Comparison of ENCODE assay signal across 36 mouse cellular contexts in genomic region chr16:77569457-77569856, GRCm38 (mm10). TPM values are rescaled to one million over a fixed set of nuclear protein-coding genes. Genes with fewer than 3 reads are reported as not detected.
A peak's percentile ranks its signal among the peaks of the same experiment; 100 is the strongest.
DNase-seq lines count a peak whose midpoint lies in the region; ATAC-seq and TF ChIP-seq lines count a peak whose summit lies in the region.
"Had no signal": no experiment of that assay in that cellular context is flagged by ENCODE, and none has a peak within 500 bp of the region (broad histone marks: within the 10 kb centered on the region; RNA-seq: fewer than 3 reads in every experiment).

No protein-coding gene starts in this region.

- TF ChIP-seq POLR2A in liver, adult 2 months (IDR thresholded peaks at IDR 0.05; ENCODE audit: extremely low read depth, insufficient read depth, low read length) = no peak

- 0 out of 2 replicates have a peak, but pooled peaks have one; percentile 13 for ATAC-seq in neural tube, embryonic 14.5 days (ENCODE audit: low read depth)
- no peak for ATAC-seq in intestine, embryonic 15.5 days
- ATAC-seq: forebrain, embryonic 14.5 days had no signal

- TF ChIP-seq CTCF in gastrocnemius, adult 2 months (IDR thresholded peaks at IDR 0.05) = no peak
- TF ChIP-seq CTCF in liver, adult 2 months (IDR thresholded peaks at IDR 0.05; ENCODE audit: low read depth, low read length) = no peak

- H3K4me1 ChIP-seq in liver, adult 2 months (ENCODE audit: control insufficient read depth, insufficient read depth, low read length) = no peaks in the 10 kb centered on the region
- peaks cover 6% of the 10 kb centered on the region; the same call in 1 of the 2 replicates for H3K4me1 ChIP-seq in neural tube, embryonic 14.5 days (ENCODE audit: control insufficient read depth, insufficient read depth, low read length)
- no peaks in the 10 kb centered on the region for H3K4me1 ChIP-seq in intestine, embryonic 15.5 days (replicated peaks)
- H3K4me1 ChIP-seq: liver, embryonic 15.5 days; midbrain, embryonic 10.5 days; stomach, embryonic 15.5 days had no signal

- H3K4me2 ChIP-seq in neural tube, embryonic 14.5 days (ENCODE audit: low read depth, low read length) = no peak overlapping the region
- no peak overlapping the region for H3K4me2 ChIP-seq in intestine, embryonic 15.5 days (replicated peaks)
- H3K4me2 ChIP-seq: heart, embryonic 13.5 days; liver, embryonic 15.5 days; stomach, embryonic 15.5 days had no signal

- no peaks in the 10 kb centered on the region for H3K9me3 ChIP-seq in neural tube, embryonic 14.5 days (ENCODE audit: control insufficient read depth, low read length)
- no peaks in the 10 kb centered on the region for H3K9me3 ChIP-seq in intestine, embryonic 15.5 days
- H3K9me3 ChIP-seq: heart, embryonic 13.5 days; liver, embryonic 15.5 days; stomach, embryonic 15.5 days had no signal

- intact Hi-C loops in gastrocnemius, adult 2 months (cut with DNase I) = no loop called here

- DNase-seq in gastrocnemius, adult 2 months = no peak
- DNase-seq in gastrocnemius, postnatal 10 days = no peak
- no peak for DNase-seq in liver, adult 2 months (ENCODE audit: extremely low read depth, low read depth, low spot score)
- no peak for DNase-seq in liver
- DNase-seq in lung, postnatal 10 days = peak; percentile 31
- no peak for DNase-seq in lung, adult 18-20 months
- DNase-seq: adrenal gland, postnatal 10 days; cerebellum, adult 8-10 months; cerebellum, postnatal 25 days; heart, adult 2 months; heart, postnatal 14 days; kidney, adult 11 months; kidney, postnatal 14 days; left cerebral cortex, postnatal 4 days; right cerebral cortex, postnatal 25 days had no signal

- no peak overlapping the region for H3K9ac ChIP-seq in liver, adult 2 months (ENCODE audit: low read depth, low read length)
- H3K9ac ChIP-seq in neural tube, embryonic 14.5 days (replicated peaks; ENCODE audit: low read depth, low read length) = no peak overlapping the region
- H3K9ac ChIP-seq in intestine, embryonic 15.5 days = no peak overlapping the region
- H3K9ac ChIP-seq: heart, embryonic 13.5 days; liver, embryonic 15.5 days; stomach, embryonic 15.5 days had no signal

- H3K27ac ChIP-seq in gastrocnemius, adult 2 months = no peak overlapping the region
- peak overlapping the region; percentile 63 for H3K27ac ChIP-seq in liver, adult 2 months (replicated peaks; ENCODE audit: insufficient read depth, low read depth, low read length)
- no peak overlapping the region for H3K27ac ChIP-seq in neural tube, embryonic 14.5 days (ENCODE audit: low read depth, low read length)
- no peak overlapping the region for H3K27ac ChIP-seq in intestine, embryonic 15.5 days
- H3K27ac ChIP-seq: heart, adult 2 months; heart, embryonic 13.5 days; liver, embryonic 15.5 days; midbrain, embryonic 10.5 days; stomach, embryonic 15.5 days had no signal

- peak overlapping the region; percentile 11; the same call in 1 of the 2 replicates for H3K4me3 ChIP-seq in gastrocnemius, adult 2 months
- H3K4me3 ChIP-seq in liver, adult 2 months (ENCODE audit: insufficient read depth, low read depth, low read length) = no peak overlapping the region
- no peak overlapping the region for H3K4me3 ChIP-seq in neural tube, embryonic 14.5 days (ENCODE audit: low read depth, low read length)
- H3K4me3 ChIP-seq in intestine, embryonic 15.5 days (replicated peaks) = no peak overlapping the region
- H3K4me3 ChIP-seq: heart, adult 2 months; heart, embryonic 13.5 days; liver, embryonic 15.5 days; midbrain, embryonic 10.5 days; myocyte; stomach, embryonic 15.5 days had no signal

- H3K27me3 ChIP-seq in liver, adult 2 months (ENCODE audit: control insufficient read depth, insufficient read depth, low read length) = no peaks in the 10 kb centered on the region
- H3K27me3 ChIP-seq in neural tube, embryonic 14.5 days (ENCODE audit: control insufficient read depth, insufficient read depth, low read length) = no peaks in the 10 kb centered on the region
- no peaks in the 10 kb centered on the region for H3K27me3 ChIP-seq in intestine, embryonic 15.5 days (replicated peaks)
- H3K27me3 ChIP-seq: heart, embryonic 13.5 days; liver, embryonic 15.5 days; stomach, embryonic 15.5 days had no signal

- no peaks in the 10 kb centered on the region for H3K79me2 ChIP-seq in liver, adult 2 months (ENCODE audit: control insufficient read depth, insufficient read depth, low read length)

- WGBS in liver, adult 2 months = 88% methylated on average over 8 of the region's 8 CpGs
- 73% methylated on average over 8 of the region's 8 CpGs for WGBS in neural tube, embryonic 14.5 days
- WGBS in intestine, embryonic 15.5 days = 89% methylated on average over 8 of the region's 8 CpGs

- H3K36me3 ChIP-seq in liver, adult 2 months (ENCODE audit: control insufficient read depth, insufficient read depth, low read length) = no peaks in the 10 kb centered on the region
- H3K36me3 ChIP-seq in neural tube, embryonic 14.5 days (ENCODE audit: control insufficient read depth, insufficient read depth, low read length) = no peaks in the 10 kb centered on the region
- H3K36me3 ChIP-seq in intestine, embryonic 15.5 days = no peaks in the 10 kb centered on the region
- H3K36me3 ChIP-seq: G1E; liver, embryonic 15.5 days; stomach, embryonic 15.5 days had no signal

RNA-seq across cellular contexts. Expression of gene Gm11146, which starts 32.4 kb away (rescaled TPM):
- total RNA-seq in gastrocnemius, adult 2 months (2021) = not detected
- not detected for total RNA-seq in gastrocnemius, postnatal 10 days (2021)
- not detected in 2 replicates for total RNA-seq in liver, adult 2 months (2014; rRNA removed)
- not detected in 2 replicates for polyA plus RNA-seq in liver, adult 2 months (2012; rRNA removed)
- not detected in 2 replicates for polyA plus RNA-seq in neural tube, embryonic 14.5 days (2014; fragmentation: Nextera tagmentation; extraction: Ambion mirVana)
- not detected in 2 replicates for polyA plus RNA-seq in intestine, embryonic 15.5 days (2015; fragmentation: Nextera tagmentation; extraction: Ambion mirVana)
- total RNA-seq: adrenal gland, postnatal 10 days; G1E; gastrocnemius, adult 18-20 months; gastrocnemius, postnatal 4 days; heart, adult 2 months; heart, postnatal 14 days; layer of hippocampus, postnatal 10 days; left cerebral cortex, adult 18-20 months; left cerebral cortex, postnatal 4 days; megakaryocyte progenitor cell, adult 5-6 weeks; midbrain, postnatal 0 days; neutrophil, adult 5-6 weeks had no signal
- polyA plus RNA-seq: embryonic facial prominence, embryonic 11.5 days; forebrain, embryonic 14.5 days; frontal cortex, adult 2 months; G1E; heart, adult 2 months; heart, embryonic 13.5 days; hindbrain, embryonic 11.5 days; kidney, embryonic 14.5 days; limb, embryonic 14.5 days; liver, embryonic 15.5 days; midbrain, embryonic 10.5 days; midbrain, postnatal 0 days; myocyte; stomach, embryonic 15.5 days had no signal
